Comparison of ENCODE assay signal across 9 mouse cellular contexts in the genomic region with DNA sequence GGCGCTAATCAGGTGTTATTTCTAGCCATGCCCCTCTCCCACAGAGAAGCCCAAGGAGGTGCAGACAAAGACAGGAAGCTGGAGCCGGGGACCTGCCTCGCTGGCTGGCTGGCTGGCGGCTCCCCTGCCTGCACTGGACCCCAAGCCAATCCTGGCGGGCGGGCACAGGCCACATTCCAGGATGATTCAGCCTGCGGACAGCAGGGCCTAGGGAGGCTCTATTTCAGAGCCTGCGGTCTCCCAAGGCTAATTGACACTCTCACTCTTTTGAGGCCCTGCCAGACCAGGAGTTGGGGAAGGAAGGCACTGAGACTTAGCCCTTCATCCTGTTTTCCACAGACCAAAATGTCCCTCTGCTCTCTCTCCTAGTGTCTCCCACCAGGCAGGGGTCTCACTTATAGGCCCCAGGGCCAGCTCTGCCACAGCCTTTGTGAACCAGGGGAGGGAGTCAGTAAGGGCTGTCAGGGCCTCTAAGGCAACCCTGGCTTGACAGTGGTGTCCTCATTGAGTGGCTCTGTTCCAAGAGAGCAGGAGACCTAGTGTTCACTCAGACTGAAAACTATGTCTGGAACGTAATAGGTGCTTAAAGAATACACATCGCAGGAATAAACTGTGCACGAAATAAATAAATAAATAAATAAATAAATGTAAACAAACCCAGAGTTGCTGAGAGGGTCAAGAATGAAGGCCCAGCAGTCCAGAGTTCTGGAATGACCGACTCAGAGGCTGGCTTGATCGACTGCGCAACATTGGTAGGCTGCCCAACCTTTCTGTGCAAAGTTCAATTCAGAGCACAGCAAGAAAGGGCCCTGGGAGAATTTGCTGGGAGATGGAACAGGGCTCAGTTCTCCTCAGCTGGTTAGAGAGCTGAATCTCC. TPM values are rescaled to one million over a fixed set of nuclear protein-coding genes. Genes with fewer than 3 reads are reported as not detected.
DNase-seq lines count a peak whose midpoint lies in the region; ATAC-seq and TF ChIP-seq lines count a peak whose summit lies in the region.
"Had no signal": no experiment of that assay in that cellular context is flagged by ENCODE, and none has a peak within 500 bp of the region (broad histone marks: within the 10 kb centered on the region; RNA-seq: fewer than 3 reads in every experiment).

No protein-coding gene starts in this region.

- DNase-seq in urinary bladder, postnatal 14 days (ENCODE audit: low spot score) = peak; percentile 67
- DNase-seq in urinary bladder, postnatal 10 days (ENCODE audit: low spot score) = no peak
- DNase-seq in embryo, embryonic 11 days = peak; percentile 50
- DNase-seq in heart, postnatal 10 days = peak; percentile 62 to 63
- no peak for DNase-seq in lung, postnatal 0 days (ENCODE audit: low spot score)
- no peak for DNase-seq in layer of hippocampus, postnatal 14 days (ENCODE audit: low spot score in 2 of 2)
- DNase-seq in natural killer cell, adult 2 months (ENCODE audit: low spot score in 2 of 2) = no peak

- no peak overlapping the region for H3K9ac ChIP-seq in lung, postnatal 0 days (replicated peaks; ENCODE audit: low read depth)

- no peaks in the 10 kb centered on the region for H3K9me3 ChIP-seq in lung, postnatal 0 days (ENCODE audit: low read length)

- no peak overlapping the region for H3K4me3 ChIP-seq in lung, postnatal 0 days (ENCODE audit: low read depth, low read length)
- H3K4me3 ChIP-seq: megakaryocyte, embryonic 14.5 days had no signal

- H3K27me3 ChIP-seq in lung, postnatal 0 days (replicated peaks; ENCODE audit: insufficient read depth, low read length) = no peaks in the 10 kb centered on the region

- H3K4me2 ChIP-seq in lung, postnatal 0 days (replicated peaks; ENCODE audit: low read depth, low read length) = no peak overlapping the region

- no peak for TF ChIP-seq EP300 in lung, postnatal 0 days (IDR thresholded peaks at IDR 0.05)

- intact Hi-C loops in heart, postnatal 10 days (cut with DNase I) = no loop called here

- no peaks in the 10 kb centered on the region for H3K36me3 ChIP-seq in lung, postnatal 0 days (ENCODE audit: insufficient read depth, low read length)

- TF ChIP-seq CTCF in lung, postnatal 0 days (IDR thresholded peaks at IDR 0.05) = no peak

- no peaks in the 10 kb centered on the region; the same call in 1 of the 2 replicates for H3K4me1 ChIP-seq in lung, postnatal 0 days (ENCODE audit: insufficient read depth, low read depth, low read length)

- peak; percentile 68 for ATAC-seq in lung, postnatal 0 days
- no peak for ATAC-seq in granulocyte monocyte progenitor cell, adult 5-6 weeks (replicated peaks; ENCODE audit: poor library complexity, severe bottlenecking)

- 58% methylated on average over 14 of the region's 14 CpGs for WGBS in lung, postnatal 0 days

- 0 out of 2 replicates have a peak overlapping the region, but pooled peaks have one; percentile 16 for H3K27ac ChIP-seq in lung, postnatal 0 days (ENCODE audit: low read length)

RNA-seq across cellular contexts. Expression of a gene that starts 8.0 kb away (rescaled TPM):
- 10 to 100 TPM; 35.8 to 39.7 TPM for total RNA-seq in heart, postnatal 10 days (2021)
- 32.7 and 37.9 TPM in 2 replicates for polyA plus RNA-seq in lung, postnatal 0 days (2015; fragmentation: Nextera tagmentation; extraction: Ambion mirVana)
- total RNA-seq in granulocyte monocyte progenitor cell, adult 5-6 weeks (2014; fragmentation: Nextera tagmentation) = not detected in 2 replicates
- not detected in 2 replicates for total RNA-seq in granulocyte monocyte progenitor cell, adult 5-6 weeks (2017)
- total RNA-seq in layer of hippocampus, postnatal 14 days (2021) = 1 to 10 TPM; 1.3 to 2.1 TPM

RNA-seq across cellular contexts. Expression of a gene that starts 42.4 kb away (rescaled TPM):
- 10 to 100 TPM; 45.4 to 50.2 TPM for total RNA-seq in heart, postnatal 10 days (2021)
- 0.76 and 1.1 TPM in 2 replicates for polyA plus RNA-seq in lung, postnatal 0 days (2015; fragmentation: Nextera tagmentation; extraction: Ambion mirVana)
- 1.3 TPM in 1 of 2 replicates, not detected in the other for total RNA-seq in granulocyte monocyte progenitor cell, adult 5-6 weeks (2014; fragmentation: Nextera tagmentation)
- 0.39 and 1.7 TPM in 2 replicates for total RNA-seq in granulocyte monocyte progenitor cell, adult 5-6 weeks (2017)
- 10 to 100 TPM; 62.0 to 69.6 TPM for total RNA-seq in layer of hippocampus, postnatal 14 days (2021)

Comparison
In these comparisons a context has a peak if more than half of its experiments do, and no peak if none do; other contexts are left out.
1. DNase-seq: peak in urinary bladder, postnatal 14 days (single experiment), embryo, embryonic 11 days (single experiment) and heart, postnatal 10 days (2 of 2); none in urinary bladder, postnatal 10 days (single experiment), lung, postnatal 0 days (single experiment), layer of hippocampus, postnatal 14 days (0 of 2) and natural killer cell, adult 2 months (0 of 2).
2. RNA of a gene that starts 8.0 kb away (total RNA-seq): 35.8 to 39.7 TPM in heart, postnatal 10 days; 1.3 to 2.1 TPM in layer of hippocampus, postnatal 14 days and not detected in granulocyte monocyte progenitor cell, adult 5-6 weeks; every median in the first group is over 10 times any median in the second.
3. RNA of a gene that starts 42.4 kb away (total RNA-seq): 62.0 to 69.6 TPM in layer of hippocampus, postnatal 14 days and 45.4 to 50.2 TPM in heart, postnatal 10 days; 0.39 to 1.7 TPM in granulocyte monocyte progenitor cell, adult 5-6 weeks; every median in the first group is over 10 times any median in the second.